Mouse (Mus musculus) gastrocnemius, postnatal 25 days (tissue): ENCODE results near the gene Cdca3. TPM values are rescaled to one million over a fixed set of nuclear protein-coding genes. Genes with fewer than 3 reads are reported as not detected.
A peak's percentile ranks its signal among the peaks of the same experiment; 100 is the strongest.
"Not testable (repeated sequence)": the region's sequence is repeated elsewhere in the genome, so short reads cannot be mapped to it uniquely, and the experiment has no call there.

Source experiments
- DNase-seq: peaks from one replicate; pipeline ENCODE4 v3.0.0; 2022
- long read RNA-seq, 2 experiments: library from polyadenylated mRNA; stranded (forward); transcript quantifications; one replicate each; pipeline ENCODE4 v2.0.0; 2021
- total RNA-seq, 2 experiments: library from RNA; stranded (reverse); gene quantifications; 1 replicate in 1 of 2; 2 replicates in 1 of 2; pipeline ENCODE4 v1.2.3; 2021

Cdca3 gene
- total RNA-seq, result 1 to 10 TPM; 1.2 TPM
- long read RNA-seq, experiment 1, partial matches to known transcripts, result 0 of 1 reads
- long read RNA-seq, experiment 1, other reads (novel, unspliced or antisense), result 0 of 1 reads
- long read RNA-seq, experiment 2, result 0 reads

DNA sequence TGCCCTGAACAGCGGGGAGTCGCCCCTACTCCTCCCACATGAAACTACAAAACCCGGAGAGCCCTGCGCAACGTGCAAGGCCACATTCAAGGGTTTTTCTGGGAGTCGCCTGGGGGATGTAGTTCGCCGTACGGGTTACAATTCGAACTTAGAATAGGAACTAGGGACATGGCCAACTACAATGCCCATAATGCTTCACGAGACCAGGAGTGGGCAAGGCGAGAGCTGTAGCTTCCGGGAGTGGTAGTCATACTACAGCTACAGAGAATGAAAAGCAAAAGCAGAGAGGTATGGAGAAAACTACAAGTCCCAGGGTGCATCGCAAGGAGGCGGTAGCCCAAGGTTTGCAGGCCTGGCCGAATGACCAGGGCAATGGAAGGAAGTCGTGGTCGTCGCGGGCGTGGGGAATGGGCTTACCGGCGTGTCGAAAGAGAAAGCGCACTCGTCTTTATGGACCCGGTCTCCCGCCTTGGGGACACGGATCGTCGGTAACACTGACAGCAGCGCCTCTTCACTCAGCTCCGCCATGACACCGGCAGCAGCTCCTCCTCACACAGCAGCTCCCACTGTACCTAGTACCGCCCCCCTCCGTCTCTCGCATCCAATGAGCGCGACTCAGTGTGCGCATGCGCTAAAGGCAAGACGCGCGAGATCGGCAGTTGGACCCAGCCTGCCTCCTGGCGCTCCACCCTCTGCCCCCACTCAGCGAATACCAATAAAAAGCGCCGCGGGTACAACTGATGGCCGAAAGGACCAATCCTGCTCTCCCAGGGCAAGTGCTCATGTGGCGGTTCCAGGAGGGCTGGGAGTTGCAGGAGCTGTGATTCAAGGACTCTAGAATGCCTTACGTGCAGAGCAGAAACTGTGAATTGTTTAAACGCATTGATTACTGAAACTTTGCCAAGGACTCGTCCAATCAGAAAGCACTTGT lies at the start of gene Cdca3, which contains the start of gene Usp5:
Gene Cdca3, plus strand, starts transcription at position 680 of the 931 bp plus-strand sequence.
Gene Usp5, minus strand, starts transcription at position 617 of the 931 bp plus-strand sequence.
- peak; percentile 100 for DNase-seq

DNA sequence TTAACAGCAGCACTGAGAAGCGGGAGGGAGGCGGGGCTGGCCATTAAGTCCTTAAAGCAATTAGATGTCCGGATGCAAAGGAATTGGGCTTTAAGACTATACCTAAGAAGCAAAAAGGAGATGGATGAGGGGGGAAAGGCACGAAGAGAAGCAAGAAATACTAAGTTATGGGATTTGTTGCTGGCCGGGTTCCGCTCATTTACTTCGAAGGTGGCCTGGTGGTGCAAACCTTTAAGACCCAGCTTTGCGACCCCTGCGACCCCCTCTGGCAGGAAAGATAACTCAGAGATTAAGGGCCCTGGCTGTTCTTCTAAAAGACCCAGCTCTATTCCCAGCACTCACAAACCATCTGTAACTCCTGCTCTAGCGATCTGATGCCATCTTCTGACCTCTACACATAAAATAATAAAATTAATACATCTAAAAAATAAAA lies 49.3 kb upstream of the Cdca3 start:
- no peak for DNase-seq

DNA sequence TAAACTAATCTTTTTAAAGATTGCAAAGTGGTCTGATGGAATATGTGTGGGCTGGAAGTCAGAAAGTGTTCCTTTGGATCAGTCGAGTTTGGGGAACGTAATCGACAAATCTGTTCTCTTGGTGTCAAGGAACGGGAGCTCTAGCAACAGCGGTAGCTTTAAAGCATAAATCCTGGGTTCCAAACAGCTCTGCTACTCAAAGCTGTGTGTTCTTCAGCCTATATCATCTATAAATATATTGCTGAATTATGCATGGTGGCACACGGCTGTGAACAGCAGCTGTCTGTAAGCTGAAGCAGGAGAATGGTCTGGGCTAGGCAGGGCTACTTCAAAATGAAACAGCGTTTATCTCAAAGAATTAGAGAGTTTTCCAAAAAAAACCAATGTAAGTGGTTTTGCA lies 48.4 kb upstream of the Cdca3 start:
- no peak for DNase-seq

DNA sequence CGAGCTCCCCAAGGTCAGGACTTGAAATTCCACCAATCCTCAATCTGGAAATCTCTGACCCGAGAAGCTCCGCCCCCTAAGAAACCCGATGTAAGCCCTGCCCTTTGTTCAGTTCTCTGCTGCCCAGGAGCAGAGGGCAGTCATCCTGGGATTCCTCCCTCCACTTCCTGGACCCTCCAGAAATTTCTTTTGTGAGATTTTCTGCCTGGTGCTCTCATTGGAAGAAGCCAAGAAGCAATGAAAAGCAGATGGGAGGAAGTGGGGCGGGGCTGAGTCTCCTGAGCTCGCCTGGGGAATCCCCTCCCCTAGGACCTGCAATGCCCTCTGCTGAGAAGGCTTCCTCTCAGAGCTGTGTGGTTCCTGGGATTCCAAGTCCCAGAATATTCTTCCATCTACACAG lies 46.9 kb upstream of the Cdca3 start:
- no peak for DNase-seq

DNA sequence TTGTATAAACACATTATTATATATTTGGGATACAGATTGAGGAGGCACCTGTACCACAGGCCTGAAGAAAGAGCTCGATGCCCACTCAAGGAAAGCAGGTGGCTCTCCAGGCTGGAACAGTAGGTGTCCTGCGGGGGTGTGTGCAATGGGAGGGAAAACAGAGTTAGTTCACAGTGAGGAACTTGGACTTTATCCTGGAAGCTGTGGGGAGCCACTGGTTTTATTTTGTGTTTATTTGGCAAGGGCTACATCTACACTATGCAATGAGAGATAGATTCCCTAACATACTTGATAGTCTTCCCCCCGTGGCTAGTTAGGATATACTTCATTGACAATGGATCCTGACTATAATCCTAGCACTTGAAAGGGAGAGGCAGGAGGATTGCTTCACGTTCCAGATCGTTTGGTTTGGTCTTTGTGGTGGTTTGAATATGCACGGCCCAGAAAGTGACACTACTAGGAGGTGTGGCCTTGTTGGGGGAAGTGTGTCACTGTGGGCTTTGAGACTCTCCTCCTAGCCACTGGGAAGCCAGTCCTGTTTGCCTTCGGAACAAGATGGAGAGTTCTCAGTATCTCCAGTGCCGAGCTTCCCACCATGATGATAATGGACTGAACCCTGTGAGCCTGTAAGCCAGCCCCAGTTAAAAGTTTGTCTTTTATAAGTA lies 42.5 kb upstream of the Cdca3 start:
- no peak for DNase-seq

DNA sequence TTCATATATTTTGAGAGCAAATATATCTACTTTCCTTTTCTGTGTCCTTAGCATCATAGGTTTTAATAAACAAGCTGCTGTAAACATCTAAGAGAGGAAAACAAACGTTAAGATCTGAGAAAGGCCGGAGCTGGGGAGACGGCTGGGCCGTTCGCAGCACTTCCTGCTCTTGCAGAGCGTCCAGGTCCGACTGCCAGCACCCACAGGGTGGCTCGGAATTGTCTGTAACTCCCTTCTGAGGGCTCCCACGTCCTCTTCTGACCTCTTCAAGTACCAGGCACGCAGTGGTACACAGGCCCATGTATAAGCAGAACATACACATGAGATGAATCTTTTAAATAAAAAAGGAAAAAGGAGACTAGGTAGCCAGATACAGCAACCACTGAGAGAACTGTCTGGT lies 41.6 kb upstream of the Cdca3 start:
- no peak for DNase-seq

DNA sequence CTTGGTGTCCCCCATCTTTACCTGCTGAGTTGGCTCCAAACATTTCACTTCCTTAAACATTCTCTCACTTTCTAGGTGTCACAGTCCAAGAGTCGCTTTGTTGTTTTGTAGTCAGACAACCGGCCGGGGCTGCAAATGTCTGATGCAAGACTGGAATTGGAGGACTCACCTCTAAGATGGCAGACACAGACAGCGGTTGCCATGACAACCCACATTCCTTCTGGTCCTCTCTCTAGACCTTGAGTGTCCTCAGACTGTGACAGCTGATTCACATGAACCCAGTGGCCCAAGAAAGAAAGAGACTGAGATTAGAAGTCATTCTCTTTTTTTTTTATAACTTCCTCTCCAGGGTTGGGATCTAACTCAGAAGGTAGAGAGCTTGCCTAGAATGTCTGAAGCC lies 39.8 kb upstream of the Cdca3 start:
- no peak for DNase-seq

DNA sequence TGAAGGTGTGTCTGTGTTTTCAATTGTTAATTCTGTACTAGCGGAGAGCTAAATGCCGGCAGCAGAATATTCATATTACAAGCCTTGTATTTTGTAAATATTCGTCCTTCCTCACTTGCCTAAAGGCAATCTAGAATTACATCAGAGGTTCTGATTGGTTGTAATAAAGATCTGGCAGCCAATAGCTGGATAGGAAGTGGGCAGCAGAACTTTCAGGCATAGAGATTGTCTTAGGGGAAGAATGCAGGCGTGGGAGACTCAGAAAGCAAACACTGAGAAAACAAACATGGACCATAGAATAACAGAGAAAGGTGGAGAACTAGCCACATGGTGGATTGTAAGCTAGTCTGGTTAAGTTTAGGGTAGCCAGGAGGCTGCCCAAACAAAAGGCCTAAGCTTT lies 39.2 kb upstream of the Cdca3 start:
- no peak for DNase-seq

DNA sequence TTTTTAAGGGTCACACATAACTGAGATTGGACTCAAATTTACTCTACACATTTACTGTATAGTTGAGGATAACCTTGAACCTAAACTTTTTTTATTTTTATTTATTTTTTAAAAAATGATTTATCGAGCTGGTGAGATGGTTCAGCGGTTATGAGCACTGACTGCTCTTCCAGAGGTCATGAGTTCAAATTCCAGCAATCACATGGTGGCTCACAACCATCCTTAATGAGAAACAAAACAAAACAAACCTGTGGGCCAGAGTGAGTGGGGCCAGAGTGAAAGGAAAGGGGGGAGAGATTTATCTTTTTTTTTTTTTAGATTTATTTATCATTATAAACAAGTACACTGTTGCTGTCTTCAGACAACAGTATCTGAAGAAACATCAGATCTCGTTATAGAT lies 37.4 kb upstream of the Cdca3 start:
- DNase-seq, result no peak

DNA sequence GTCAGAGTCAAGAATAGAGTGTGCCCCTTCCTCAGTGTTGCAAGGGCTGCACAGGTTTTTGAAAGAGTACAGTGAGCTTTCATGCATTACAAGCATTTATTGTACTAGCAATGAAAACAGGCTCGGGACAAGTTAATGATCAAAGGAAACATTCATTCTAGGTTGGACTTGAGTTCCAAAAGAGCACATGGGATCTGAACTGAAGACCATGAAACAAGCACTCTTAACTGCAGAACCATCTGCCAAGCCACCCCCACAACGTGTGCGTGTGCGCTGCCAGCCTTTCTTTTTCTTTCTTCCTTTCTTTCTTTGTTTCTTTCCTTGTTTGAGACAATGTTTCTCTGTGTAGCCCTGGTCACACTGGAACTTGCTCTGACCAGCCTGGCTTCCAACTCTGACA lies 33.6 kb upstream of the Cdca3 start:
- no peak for DNase-seq

DNA sequence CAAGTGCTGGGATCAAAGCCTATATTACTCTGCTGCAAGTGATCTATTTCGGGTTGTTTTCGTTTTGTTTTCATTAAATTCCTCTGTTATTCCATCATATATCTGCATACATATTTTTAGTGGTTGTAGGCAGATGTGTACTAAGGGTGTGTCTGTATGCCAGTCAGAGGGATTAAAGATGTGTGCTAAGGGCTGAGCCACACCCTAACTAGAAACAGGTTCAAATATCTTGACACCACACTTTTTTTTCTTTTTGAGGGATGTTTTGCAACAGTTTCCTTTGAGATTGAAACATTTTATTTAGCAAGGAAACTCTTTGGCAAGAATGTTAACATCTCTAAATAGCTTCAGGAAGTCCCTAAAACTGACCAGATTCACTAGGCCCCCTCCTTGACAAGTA lies 33.1 kb upstream of the Cdca3 start:
- DNase-seq, result no peak

DNA sequence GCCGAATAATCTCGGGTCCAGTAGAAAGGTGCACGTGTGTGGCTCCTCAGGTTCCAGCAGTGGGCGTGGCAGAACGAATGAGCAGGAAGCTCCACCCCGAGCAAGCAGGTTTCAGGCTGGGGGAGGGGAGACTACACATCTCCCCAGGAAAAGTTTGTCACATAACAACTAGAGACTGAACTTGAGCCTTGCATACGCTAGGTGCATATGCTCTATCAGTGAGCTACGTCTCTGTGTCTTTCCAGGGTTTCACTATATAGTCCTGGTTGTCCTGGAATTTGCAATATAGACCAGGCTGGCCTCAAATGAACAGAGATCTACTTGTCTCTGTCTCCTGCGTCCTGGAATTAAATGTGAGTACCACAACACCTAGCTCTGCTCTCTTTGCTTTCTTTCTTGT lies 26.9 kb upstream of the Cdca3 start:
- not testable (repeated sequence) for DNase-seq

DNA sequence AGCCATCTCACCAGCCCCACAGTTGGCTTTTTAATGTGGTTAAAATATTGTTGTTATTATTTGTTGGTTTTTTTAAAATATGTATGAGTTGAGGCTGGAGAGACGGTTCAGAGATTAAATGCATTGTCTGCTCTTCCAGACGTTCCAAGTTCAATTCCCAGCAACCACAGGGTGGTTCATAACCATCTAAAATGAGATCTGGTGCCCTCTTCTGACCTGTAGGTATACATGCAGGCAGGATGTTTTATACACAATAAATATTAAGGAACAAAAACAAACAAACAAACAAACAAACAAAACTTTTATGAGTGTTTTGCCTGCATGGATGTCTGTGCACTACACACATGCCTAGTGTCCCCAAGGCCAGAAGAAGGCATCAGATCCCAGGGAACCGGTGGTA lies 26.3 kb upstream of the Cdca3 start:
- no peak for DNase-seq

DNA sequence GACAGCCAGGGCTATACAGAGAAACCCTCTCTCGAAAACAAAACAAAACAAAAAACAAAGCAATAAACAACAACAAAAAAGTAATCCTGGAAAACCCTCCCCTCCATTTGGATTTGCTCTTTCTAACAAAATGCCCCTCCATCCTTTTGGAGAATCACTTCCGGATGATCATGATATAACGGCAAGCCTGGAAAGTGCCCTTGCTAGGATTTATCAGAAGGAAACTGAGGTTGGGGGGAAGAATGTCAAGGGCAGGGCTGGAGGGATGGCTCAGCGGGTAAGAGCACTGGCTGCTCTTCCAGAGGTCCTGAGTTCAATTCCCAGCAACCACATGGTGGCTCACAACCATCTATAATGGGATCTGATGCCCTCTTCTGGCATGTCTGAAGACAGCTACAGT lies 25.7 kb upstream of the Cdca3 start:
- not testable (repeated sequence) for DNase-seq

DNA sequence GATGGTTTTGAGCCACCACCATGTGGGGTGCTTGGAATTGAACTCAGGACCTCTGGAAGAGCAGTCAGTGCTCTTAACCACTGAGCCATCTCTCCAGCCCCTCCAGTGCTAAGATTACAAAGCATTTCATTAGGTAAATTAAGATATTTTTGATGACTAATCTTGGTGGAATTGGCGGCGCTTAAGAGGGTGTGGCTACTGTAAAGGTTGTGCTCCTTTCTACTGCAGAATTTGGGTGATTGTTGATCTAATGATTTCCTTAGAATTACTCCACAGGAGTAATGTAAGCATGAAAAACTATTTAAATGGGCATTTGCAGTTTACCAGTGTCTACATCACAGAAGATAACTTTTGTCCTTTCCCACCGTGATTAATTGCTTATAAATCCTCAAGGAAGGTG lies 25.0 kb upstream of the Cdca3 start:
- DNase-seq, result no peak

DNA sequence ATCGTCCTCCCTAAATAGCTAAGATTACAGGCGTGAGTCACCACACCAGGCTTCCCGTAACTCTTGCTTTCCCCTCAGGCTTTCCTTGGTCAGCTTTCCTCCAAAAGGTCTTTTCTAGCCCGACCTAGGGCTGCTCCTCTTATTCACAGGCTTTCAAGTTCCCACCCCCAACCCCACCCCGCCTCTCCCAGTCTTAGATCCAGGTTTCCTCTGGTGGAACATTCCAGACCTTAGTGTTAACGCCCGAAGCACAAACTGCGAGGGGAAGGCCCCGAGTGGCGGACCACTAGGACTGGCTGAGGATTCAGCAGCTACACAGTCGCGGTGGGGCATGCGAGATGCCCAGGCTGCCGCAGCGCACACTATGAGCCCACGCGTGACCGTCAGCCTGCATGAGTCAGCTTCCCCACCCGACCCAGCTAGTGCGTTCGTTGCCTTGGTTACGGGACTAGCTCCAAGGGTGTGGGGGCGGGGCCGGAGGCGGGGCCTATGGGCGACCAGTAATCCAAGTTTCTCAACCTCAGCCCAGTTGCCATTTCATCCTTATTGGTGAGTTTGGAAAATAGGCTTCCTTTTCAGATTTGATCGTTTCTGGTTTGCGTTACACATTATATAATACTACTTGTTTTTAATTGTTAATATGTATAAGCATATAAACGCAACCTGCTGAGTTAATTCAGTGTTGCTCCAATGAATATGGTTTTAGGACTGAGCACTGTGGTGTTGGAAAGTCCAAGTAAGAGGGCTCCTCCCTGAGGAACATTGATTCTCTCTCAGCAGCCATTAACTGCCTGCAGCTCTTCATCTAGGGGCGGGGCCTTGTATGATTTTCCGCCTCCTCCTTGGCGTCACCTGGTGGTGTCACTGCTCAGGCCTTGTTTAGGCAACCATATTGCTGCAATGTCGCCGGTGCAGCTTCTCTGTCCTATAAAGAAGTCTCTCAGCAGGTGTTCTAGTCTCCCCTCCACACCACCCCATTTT lies 23.7 kb upstream of the Cdca3 start:
- peak; percentile 94 for DNase-seq

DNA sequence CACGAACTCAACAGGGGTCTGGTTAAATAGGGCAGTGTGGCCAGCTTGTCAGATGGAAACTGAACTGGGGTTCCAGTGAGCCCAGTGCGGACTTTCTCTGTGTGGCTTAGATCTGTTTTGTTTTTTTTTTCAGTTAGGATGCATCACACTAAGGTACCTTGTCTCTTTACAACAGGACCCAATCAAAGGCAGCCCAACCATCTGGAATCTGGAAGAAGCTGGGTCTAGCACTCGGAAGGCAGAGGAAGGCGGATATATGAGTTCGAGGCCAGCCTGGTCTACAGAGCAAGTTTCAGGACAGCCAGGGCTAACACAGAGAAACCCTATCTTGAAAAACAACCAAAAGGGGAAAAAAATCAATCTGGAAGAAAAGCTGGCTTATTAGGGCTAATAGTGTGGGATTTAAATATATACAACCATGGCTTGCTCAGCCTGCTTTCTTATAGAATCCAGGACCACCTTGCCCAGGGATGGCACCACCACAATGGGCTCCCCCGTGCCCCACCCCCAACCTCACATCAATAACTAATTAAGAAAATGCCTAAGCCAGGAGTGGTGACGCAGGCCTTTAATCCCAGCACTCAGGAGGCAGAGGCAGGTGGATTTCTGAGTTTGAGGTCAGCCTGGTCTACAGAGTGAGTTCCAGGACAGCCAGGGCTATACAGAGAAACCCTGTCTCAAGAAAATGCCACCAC lies 22.8 kb upstream of the Cdca3 start:
- DNase-seq, result no peak

DNA sequence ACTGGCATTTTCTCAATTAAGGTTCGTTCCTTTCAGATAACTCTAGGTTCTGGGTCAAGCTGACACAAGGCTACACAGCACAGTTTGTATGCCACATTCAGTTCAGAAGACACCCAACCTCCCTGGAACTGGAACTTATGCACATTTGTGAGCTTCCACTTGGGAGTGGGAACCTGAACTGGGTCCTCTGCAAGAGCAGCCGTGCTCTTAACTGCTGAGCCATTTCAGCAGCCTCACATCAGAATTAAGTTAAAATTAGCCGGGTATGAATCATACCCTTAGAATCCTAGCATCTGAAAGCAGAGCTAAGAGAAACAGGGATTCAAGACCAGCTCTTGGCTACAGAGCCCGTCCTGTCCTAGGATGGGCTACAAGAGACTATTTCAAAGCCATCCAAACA lies 22.0 kb upstream of the Cdca3 start:
- no peak for DNase-seq

DNA sequence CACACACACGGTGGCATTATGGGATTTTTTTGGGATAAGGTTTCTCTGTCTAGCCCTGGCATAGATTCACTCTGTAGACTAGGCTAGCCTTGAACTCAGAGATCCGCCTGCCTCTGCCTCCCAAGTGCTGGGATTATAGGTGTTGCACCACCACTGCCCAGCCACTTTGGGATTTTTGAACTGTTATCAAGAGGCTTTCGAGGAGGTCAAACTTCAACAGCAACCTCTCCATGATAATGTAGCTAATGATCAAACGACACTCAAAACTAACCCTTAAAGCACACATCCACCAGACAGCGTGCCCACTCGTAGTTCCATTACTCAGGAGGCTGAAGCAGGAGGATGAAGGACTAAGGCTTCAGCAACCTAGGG lies 21.4 kb upstream of the Cdca3 start:
- no peak for DNase-seq

DNA sequence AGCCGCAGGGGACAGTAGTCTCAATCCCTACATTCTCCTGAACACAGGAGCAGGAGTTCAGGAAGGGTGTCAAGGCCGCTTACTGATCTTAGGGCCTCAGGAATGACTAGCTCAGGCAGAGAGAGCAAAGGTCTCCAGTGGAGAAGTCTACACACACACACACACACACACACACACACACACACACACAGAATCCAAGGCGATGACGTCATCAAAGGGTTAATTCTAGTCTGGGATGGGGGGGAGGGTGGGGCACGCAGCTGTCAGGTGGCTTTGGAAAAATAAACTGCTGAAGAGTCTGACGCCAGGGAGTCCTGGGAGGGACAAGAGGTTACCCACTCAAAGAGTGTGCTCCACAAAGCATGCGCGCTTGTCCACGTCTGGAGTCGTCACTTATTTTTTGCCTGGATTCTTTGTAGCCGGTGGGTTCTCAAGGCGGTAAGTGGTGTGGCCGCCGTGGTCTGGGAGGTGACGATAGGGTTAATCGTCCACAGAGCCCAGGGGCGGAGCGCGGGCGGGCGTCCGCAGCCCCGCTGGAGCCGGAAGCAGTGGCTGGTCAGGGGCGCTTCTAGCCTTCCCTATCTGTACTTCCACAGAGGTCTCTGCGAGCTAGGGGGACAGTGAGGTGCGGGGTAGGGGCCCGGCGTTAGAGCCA lies 20.9 kb upstream of the Cdca3 start, which contains the start of gene Spsb2:
Gene Spsb2, plus strand, starts transcription at position 304 of the 655 bp plus-strand sequence.
- peak; percentile 75 for DNase-seq
